Mouse (Mus musculus): ENCODE measurements at regions not wholly inside any gene's neighbourhood (a gene's known extent, or its start where the extent isn't known, plus 50 kb on each side); places are given as distances from the start of the nearest gene placed in this dataset.
A peak's percentile ranks its signal among the peaks of the same experiment; 100 is the strongest.

DNA sequence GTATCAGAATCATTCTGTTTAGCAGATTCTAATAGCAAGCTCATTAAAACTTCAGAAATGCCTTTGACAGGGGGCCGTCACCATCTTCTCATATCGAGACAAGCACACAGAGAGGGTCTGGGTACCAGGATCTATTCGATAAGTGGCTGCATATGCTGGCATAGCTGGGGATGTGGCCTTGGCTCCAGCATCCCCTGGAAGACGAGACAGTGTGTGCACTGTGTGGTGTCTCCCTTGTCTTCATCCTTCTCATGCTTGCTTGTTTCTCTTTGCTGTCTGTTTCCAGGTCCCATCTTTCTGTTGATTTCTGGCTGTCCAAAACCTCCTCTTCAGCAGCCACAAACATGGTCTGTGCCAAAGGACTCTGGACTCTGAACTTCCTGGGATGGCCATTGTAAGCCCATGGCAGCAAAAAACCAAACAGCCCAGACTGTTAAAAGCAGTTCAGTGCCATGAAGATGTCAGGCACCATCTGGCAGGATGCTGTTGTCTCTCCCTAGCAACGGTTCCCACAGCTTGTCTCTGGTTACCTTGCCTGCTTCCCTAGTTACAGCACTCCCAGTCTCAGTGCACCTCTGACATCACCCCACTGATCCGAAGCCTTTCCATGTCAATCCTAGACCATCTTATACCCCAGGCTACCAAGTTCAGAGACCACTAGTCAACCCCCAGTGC, 56.5 kb downstream of the Kctd12 start:
- no peak for DNase-seq (ENCODE audit: low spot score in 2 of 2)

- no peak for DNase-seq (ENCODE audit: low spot score in 2 of 2)
Measured at GRCm38 (mm10) chr14:102924674-102925073, 57.8 kb downstream of the Kctd12 start.

- DNase-seq (ENCODE audit: low spot score in 2 of 2) = no peak
Measured at GRCm38 (mm10) chr14:102922496-102922993, 59.9 kb downstream of the Kctd12 start.

DNA sequence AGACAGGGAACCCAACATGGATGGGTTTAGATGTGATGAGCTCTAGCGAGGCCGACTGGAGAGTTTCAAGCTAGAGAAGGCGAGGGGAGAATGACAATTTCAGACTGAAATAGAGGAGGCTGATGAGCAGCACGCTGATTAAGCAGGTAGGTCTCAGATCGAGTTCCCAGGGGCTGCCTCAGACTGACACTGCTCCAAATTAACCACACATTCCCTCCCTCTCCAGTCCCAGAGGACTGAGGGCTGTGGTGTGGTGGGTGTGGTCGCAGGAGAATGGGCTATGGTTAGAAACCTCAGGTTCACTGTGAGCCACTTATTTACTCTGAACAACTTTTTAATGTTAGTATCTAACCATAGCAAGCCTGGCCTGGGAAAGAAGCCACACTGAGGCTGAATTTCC, 62.0 kb downstream of the Kctd12 start:
- no peak for DNase-seq (ENCODE audit: low spot score in 2 of 2)

DNA sequence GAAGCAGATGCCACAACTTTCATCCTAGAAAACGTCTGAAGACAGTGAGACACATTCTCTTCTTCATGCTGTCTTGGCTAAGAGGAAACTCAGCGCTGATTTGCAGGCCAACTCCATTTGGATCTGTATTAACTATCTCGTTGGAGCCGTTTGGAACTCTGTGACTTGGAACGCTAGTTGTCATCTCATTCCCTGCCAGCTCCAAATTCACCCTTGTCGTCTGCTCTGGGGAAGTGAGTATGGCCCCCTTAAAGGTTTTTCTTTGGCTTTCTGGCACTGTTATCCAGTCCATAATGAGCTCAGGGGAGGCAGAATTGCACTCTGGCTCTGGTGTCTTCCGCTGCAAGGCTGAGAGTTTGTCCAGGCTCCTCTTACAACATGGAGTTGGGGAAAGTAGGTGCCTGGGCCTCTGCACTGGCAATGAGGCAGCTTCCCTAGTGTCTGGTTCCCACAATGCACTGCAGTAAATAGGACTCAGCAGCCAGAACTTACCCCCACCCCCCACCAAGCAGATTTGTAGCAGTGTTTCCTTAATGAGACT, 63.1 kb downstream of the Kctd12 start:
- no peak for DNase-seq (ENCODE audit: low spot score in 2 of 2)

DNA sequence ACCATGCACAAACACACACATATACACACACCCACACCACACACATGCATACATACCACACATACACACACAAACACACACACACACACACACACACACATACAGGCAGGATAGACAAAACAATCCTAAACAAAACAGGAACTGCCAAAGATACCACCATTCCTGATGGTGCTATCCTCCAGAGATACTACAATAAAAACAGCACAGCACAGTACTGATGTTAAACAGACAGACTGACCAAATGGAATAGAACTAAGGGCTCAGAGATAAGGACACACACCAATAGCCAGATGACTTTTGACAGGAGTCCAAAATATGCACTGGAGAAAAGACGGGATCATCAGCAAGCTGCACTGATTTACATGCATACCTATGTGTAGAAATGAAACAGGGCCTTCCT, 64.5 kb downstream of the Kctd12 start:
- DNase-seq (ENCODE audit: low spot score in 2 of 2) = no peak

DNA sequence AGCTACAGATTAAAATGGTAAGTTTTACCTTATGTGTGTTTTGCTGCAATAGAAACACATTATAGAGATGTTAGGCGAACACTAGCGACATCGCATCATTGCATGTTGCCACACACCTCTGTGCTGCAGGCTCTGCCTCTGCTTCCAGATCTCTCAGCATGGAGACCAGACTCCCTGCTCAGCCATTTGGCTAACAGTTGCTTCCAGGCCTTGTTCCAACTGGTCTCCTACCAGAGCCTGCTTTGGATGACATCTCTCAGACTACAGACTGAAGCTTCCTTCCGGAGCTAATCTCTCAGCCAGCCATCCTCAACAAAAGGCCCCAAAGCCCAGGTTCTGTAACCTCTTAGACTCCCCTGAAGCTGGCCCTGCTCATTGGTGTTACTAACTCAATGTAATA, 66.5 kb downstream of the Kctd12 start:
- no peak for DNase-seq (ENCODE audit: low spot score in 2 of 2)

DNA sequence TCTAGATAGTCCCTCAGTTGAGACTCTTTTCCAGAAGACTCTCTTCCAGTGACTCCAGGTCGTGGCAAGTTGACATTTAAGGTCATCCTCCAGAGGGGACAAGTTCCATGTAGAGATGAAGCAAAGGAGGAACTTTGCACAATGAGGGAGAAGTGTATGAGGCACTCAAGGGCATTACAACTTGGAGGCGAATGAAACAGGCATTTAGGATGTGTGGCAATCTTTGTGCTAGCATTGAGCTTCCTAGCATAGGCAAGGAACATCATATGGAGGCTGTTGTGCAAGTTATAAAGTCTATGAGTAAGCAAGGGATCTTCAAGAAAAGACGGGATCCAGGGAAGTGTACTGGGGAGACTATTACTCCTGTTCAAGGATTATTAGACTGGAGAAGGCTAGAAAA, 70.9 kb downstream of the Kctd12 start:
- no peak for DNase-seq (ENCODE audit: low spot score in 2 of 2)

GRCm38 (mm10) chr14:102908990-102909389, 73.4 kb downstream of the Kctd12 start:
- no peak for DNase-seq (ENCODE audit: low spot score in 2 of 2)

DNA sequence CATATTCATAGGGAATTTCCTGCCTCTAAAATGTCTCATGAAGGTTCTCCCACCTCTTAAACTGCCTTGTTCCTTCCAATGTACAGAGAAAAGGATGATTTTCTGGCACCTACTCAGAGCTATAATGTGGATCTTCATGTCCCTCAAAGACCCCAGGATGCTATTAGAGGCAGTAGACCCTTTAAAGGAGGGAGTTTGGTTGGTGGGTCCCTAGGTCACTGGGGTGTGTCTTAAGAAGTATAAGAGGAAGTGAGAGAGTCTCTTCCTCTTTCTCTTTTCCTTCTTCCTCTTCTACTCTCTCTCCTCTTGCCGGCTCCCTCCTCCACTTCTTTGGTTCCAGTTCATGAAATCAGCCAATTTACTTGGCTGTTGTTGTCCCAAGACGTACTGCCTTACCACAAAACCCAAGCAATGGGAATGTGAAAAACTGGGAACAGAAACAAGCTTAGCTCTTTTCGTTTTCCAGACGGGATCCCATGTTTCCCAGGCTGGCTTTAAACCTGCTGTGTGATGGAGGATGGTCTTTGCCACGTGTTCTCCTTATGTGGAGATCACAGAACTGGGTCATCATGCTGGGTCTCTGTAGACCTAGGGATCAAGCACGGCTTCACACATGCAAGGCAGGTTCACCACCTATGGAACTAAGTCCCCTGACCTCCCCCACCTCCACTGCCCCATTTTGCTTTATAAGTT, 74.9 kb downstream of the Kctd12 start:
- no peak for DNase-seq (ENCODE audit: low spot score in 2 of 2)

DNA sequence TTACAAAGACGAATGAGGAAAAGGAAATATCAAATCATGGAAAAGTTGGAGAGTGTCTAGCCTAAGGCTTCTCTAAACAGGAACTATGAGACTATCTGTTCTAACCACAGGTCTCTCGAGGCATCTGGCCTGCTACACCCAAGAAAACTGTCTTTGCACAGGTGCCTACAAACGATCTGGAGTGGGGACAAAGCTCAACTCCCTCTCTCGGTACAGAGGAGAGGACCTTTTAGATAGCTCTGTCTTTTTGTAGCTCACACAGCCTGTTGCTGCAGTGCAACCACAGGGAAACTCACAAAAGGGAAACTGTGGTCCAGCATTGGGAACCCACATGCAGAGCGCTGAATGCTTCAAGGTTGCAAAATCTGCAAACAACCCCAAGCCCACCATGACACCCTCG, 75.6 kb downstream of the Kctd12 start:
- no peak for DNase-seq (ENCODE audit: low spot score in 2 of 2)

DNA sequence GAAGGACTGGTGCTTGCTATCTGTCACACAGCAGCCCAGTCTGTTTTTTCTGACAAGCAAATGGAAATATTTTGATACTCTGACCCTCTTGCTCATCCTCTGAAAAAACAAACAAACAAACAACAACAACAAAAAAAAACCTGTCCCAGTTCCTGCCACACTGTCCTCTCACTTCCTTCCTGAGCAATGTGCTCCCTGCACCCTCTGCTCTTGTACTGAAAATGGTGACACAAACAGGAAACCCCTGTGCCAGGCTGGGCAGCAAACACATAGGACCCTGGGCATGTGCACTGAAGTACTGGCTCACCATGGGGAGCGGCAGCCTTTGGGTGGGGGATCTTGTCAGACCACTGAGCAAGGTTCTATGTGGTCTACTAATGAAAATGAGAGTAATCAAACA, 76.2 kb downstream of the Kctd12 start:
- no peak for DNase-seq (ENCODE audit: low spot score in 2 of 2)

DNA sequence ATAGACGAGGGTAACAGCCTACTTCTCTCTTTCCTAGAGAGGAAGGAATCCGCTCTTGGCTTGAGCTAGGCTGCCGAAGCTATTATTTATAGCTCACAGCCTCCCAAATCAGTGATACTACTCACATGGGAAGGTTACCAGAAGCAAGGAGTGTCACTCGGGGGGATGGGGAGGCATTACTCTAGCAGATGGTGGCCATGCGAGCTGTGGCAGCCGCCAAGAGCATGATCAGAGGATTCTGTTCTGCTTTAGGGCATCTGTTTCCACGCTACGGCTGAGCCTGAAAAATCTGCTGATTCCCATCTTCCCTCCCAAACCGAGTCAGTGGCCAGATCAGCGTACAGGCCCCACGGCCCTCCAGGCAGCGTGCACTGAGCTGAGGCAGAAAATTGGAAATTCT, 79.5 kb downstream of the Kctd12 start:
- DNase-seq (ENCODE audit: low spot score in 2 of 2) = peak in 1 of 2 experiments; percentile 36

DNA sequence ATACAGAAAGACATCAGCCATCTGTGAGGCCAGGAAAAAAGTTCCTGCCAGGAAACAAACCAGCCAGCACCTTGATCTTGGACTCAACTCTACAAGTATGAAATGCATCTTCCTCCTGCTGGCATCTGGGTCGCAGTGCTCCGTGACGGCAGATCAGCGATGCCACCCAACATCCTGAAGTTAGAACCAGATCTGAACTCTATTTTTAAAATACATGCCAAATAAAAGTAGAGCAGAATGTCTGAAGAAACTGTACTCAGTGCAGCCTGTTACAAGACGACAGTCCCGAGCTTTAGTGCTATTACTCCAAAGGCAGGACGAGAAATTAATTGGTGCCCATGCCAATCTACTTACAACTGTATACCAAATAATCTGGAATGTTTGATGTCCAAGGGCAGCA, 80.2 kb downstream of the Kctd12 start:
- no peak for DNase-seq (ENCODE audit: low spot score in 2 of 2)

DNA sequence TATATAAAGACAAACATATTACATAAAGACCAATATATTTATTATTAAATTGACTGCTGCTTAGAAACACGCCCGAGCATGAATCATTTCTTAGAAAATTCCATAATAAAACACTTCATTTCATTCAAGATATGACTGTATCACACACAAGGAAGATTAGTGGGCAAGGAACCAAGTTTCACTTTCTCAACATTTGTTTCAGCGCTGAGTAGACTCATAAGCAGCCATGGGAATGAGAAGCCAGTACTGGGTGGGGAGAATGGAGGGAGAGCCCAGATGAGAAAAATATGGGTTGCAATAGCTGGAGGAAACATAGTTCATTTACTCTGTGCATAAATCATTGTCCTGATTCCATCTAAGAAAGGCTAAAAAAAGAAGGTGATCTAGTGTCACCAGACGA, 84.0 kb downstream of the Kctd12 start:
- DNase-seq (ENCODE audit: low spot score in 2 of 2) = no peak

DNA sequence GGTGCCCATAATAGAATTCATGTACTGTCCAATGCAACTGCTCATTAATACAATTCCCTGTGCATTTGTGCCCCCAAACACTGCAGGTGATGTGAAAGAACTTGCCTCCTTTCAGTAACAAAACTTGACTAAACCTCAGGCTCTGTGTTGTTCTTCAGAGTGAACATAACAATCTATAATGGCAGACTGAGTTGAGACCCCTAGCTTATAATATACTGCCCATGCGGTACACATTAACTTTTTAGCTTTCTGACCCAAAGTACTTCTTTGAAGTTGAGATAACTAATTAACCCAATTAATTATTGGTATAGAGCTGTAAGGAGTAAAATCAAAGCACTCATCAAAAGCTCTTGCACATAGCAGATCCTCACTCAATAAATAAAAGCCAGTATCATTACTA, 85.4 kb downstream of the Kctd12 start:
- DNase-seq (ENCODE audit: low spot score in 2 of 2) = no peak

DNA sequence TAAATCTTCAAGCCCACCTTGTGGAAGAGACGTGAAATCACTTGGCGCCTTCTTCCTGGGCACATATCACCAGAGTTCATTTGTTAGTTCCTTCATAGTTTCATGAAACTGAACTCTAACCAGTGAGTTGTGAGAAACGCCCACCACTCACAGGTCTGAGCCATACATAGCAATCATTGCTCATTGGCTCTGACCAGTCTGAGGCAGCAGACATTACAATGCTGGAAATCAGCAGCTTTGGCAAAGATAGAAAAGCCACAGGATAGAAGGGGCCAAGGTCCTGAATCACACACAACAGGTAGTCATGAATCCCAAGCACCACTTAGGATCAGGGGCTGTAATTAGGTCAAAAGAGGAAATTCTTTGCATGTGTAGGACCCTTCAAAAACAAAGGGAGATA, 85.9 kb downstream of the Kctd12 start:
- DNase-seq (ENCODE audit: low spot score in 2 of 2) = no peak

DNA sequence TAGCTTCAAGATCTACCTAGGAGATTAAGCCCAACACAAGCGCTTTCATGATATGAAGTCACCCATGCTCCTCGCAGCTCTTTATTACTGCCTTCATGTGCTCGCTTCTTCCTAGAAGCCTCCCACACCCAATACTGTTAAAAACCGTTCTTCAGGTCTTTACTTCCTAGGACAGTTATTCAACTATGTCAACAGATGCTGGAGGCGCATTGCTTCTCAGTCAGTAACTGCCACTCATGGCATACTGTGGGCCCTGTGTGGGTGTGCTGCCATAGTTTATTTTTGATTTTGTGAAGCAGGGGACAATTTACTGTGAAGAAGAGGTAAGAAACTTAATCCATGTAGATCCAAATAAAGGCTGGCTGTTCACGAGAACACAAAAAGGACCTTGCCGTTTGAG, 89.2 kb downstream of the Kctd12 start:
- no peak for DNase-seq (ENCODE audit: low spot score in 2 of 2)

DNA sequence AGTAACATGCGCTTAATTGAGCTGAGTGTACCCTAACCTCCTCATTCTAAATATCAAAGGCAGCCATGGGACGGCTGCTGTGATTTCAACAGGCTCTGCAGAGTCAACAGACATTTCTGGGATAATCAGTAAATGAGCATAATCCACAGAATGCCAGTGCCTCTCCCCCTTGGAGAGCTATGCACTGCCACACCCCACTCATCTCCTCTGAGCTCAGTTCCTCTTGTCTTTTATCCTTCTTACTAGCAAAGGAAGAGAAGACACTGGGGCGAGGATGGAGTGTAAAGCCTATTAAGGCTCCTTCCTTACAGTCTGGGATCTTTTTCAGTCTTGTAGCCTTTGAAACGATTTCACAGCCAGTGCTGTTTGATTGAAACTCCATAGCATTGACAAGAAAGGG, 90.9 kb downstream of the Kctd12 start:
- DNase-seq (ENCODE audit: low spot score in 2 of 2) = no peak

DNA sequence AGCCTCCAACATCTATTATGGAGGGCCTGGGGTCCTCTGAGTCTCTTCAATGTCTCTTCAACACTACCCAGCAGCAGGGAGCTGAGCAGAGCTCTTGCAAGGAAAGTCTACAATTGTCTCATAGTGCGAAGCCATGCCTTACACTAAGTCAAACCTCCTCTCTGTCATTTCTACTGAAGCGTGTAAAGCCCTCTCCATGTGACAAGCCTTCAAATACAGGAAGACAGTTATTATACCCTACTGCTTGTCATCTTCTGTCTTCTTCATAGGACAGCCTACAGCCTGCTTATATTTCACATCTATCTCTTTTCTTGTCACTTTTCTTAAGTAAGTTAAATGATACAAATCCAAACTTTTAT, 97.2 kb downstream of the Kctd12 start:
- no peak for DNase-seq (ENCODE audit: low spot score in 2 of 2)

DNA sequence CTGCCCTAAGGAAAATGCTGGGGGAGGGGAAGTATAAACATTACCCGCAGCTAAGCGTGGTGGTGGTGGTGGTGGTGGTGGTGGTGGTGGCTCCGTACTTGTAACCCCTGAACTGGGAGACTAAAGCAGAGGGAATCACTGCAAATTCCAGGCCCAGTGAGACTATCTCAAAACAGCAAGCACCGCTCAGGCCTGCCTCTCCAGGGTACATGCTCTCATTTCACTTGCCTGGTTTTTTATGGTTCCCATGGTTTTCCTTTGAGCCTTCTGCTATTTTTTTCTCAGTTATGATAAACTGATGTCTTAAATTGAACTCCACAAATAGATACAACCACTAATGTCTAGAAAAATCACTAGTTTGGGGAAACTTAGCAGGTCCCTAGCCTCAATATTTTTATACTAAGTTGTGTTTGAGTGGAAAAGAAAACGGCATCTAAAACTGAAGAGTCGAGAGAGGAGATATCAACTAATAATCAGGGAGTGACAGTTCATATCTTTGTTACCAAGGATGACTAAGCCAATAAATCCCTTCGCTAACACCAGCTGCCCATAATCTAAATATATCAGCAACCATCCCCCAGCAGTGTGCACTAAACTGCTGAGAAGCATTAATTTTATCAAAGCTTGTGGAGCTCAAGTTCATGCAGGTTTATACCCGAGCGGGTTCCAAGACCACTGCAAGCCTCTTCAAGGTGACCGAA, 97.7 kb downstream of the Kctd12 start:
- no peak for DNase-seq (ENCODE audit: low spot score in 2 of 2)

GRCm38 (mm10) chr14:102883344-102884122, 98.9 kb downstream of the Kctd12 start:
- no peak for DNase-seq (ENCODE audit: low spot score in 2 of 2)
